Mouse (Mus musculus) layer of hippocampus, adult 8-10 months (tissue): ENCODE data around the gene Ugt2b36. TPM values are rescaled to one million over a fixed set of nuclear protein-coding genes. Genes with fewer than 3 reads are reported as not detected.
"Not testable (repeated sequence)": the region's sequence is repeated elsewhere in the genome, so short reads cannot be mapped to it uniquely, and the experiment has no call there.

ENCODE experiments used
- DNase-seq, 2 experiments: peaks; one replicate each; pipeline ENCODE4 v3.0.0; 2022; ENCODE audit warnings: low spot score in 2 of 2
- total RNA-seq, 4 experiments: library from RNA; stranded (reverse); gene quantifications; 2 replicates each; pipeline ENCODE4 v1.2.4; 2022

The Ugt2b36 gene
- not detected for total RNA-seq

DNA sequence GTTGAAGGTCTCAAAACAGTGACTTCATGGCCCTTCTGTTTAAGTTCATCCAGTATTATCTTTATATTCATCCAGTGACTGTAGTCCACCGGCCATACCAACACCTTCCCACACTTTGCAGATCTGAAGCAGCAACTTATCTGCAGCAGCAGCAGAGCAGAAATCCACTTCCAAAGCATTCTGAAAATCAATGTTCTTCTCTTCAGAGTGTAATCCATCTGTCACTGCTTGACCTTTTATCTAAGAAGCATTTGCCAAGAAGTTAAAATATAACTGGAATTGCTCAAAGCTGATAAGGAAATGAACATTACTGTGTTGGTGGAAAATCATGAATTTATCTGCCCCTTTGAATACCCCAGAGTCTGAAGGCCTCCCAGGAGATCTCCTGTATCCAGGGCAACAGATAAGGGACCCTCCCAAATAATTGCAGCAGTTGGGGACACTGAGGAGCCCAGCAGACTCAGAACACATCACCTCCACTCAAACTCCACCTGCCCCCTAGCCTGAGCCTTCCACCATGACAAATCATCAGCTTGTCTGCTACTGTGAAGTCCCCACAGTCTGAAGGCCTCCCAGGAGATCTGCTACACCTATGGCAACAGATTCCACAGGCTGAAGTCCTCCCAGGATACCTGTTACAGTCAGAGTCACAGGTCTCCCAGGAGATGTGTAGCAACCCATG lies at the start of gene Ugt2b36:
Gene Ugt2b36 (minus strand): TSS at position 210 of the 682 bp plus-strand sequence.
- DNase-seq: no peak

DNA sequence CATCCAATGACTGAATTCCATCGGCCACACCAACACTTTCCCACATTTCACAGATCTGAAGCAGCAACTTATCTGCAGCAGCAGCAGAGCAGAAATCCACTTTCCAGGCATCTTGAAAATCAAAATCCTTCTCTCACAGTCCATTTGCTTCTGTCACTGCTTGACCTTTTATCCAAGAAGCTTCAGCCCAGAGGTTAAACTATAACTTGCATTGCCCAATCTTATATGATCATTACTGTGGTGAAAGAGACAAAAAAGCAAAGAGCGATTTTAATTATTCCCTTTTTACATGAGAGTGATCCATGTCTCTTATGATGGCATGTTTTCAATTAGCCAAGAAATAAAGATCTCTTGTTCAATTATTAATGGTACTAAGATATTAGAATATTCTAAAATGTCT lies 47.8 kb upstream of the Ugt2b36 start, which contains the start of gene Ugt2b5:
Gene Ugt2b5 (minus strand): TSS at position 123 of the 400 bp plus-strand sequence.
- not testable (repeated sequence) for DNase-seq

DNA sequence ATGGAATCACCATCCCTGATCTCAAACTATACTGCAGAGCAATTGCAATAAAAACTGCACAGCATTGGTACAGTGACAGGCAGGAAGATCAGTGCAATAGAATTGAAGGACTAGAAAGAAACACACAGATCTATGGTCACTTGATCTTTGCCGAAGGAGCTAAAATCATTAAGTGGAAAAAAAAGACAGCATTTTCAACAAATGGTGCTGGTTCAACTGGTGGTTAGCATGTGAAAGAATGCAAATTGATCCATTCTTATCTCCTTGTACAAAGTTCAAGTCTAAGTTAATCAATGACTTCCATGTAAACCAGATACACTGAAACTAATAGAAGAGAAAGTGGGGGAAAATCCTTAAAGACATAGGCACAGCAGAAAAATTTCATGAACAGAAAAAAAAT lies 11.3 kb upstream of the Ugt2b36 start:
- DNase-seq: not testable (repeated sequence)

GRCm38 (mm10) chr5:87091111-87091510 lies 1.2 kb downstream of the Ugt2b36 start:
- no peak for DNase-seq

DNA sequence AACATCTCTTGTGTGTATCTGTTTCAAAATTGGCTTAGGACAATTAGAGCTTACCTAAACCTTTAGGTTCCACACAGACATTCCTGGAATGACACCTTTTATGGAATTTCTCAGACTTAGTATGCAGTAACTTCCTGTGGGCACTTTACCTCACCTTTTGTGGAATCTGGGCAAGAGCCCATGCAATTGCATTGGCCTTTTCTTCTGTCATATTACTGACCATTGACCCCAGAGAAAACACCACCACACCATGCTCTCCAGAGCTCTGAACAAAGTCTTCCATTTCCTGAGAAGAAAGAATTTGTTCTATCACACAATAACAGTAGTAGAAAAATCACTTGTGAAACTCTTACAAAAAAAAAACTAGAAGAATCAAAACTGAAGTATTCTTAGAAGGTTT lies 3.1 kb downstream of the Ugt2b36 start:
- no peak for DNase-seq

GRCm38 (mm10) chr5:87086269-87086668 lies 6.1 kb downstream of the Ugt2b36 start:
- DNase-seq: no peak

- no peak for DNase-seq
Measured at GRCm38 (mm10) chr5:87030624-87031023, 61.7 kb downstream of the Ugt2b36 start.

GRCm38 (mm10) chr5:87027359-87027758 lies 65.0 kb downstream of the Ugt2b36 start:
- no peak for DNase-seq

Other genes with a start within 250 kb of the Ugt2b36 start
- gene Ugt2b34, start 185.6 kb downstream of the Ugt2b36 start, total RNA-seq: not detected
- gene Ugt2b1, start 166.0 kb downstream of the Ugt2b36 start, total RNA-seq: not detected
- not detected for gene Ugt2b35, start 91.7 kb downstream of the Ugt2b36 start, total RNA-seq
- gene Ugt2b5, start 47.8 kb upstream of the Ugt2b36 start, total RNA-seq: not detected
- gene Ugt2b37, start 162.2 kb upstream of the Ugt2b36 start, total RNA-seq: not detected
- not detected for gene Ugt2a3, start 244.6 kb upstream of the Ugt2b36 start, total RNA-seq